10 mouse cellular contexts compared by ENCODE assay signal in the genomic region with DNA sequence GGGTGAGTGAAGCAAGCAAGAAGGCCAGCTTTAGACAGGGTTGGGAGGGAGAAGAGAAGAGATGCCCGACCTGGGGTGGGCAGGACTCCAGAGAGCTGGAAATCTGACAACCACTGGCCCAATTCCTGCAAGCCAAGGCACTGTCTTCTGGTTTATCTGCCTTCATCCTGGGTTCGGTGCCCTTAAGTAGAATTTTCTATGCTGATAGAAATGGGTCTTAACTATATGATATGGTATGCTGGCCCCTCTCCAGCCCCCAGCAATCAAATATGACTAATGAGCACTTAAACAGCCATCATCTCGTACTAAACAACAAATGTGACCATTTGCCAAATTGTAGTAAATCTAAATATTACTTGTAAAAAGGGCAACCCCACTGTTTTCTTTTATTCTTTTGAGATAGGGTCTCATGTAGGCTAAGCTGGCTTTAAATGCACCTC. TPM values are rescaled to one million over a fixed set of nuclear protein-coding genes. Genes with fewer than 3 reads are reported as not detected.
DNase-seq lines count a peak whose midpoint lies in the region; ATAC-seq and TF ChIP-seq lines count a peak whose summit lies in the region.
"Had no signal": no experiment of that assay in that cellular context is flagged by ENCODE, and none has a peak within 500 bp of the region (broad histone marks: within the 10 kb centered on the region; RNA-seq: fewer than 3 reads in every experiment).

No protein-coding gene starts in this region.

- TF ChIP-seq CTCF in lung, embryonic 14.5 days (IDR thresholded peaks at IDR 0.05; ENCODE audit: low read depth) = no peak

- no peak for DNase-seq in heart, adult 11 months
- peak; percentile 39 for DNase-seq in lung, embryonic 14.5 days
- DNase-seq in lung, adult 18-20 months = no peak
- DNase-seq in embryo, embryonic 11 days = no peak
- DNase-seq: adrenal gland, adult 2 months; liver, embryonic 13.5 days had no signal

- ATAC-seq in heart, embryonic 13.5 days (ENCODE audit: extremely low read depth, insufficient number of reproducible peaks, low FRiP score, low TSS enrichment) = no peak
- 0 out of 2 replicates have a peak, but pooled peaks have one; percentile 6 for ATAC-seq in lung, embryonic 14.5 days (ENCODE audit: insufficient read depth)
- ATAC-seq in midbrain, embryonic 15.5 days (replicated peaks) = no peak; the same call in 1 of the 2 replicates
- ATAC-seq in stomach, embryonic 16.5 days (ENCODE audit: insufficient read depth, low FRiP score) = peak; percentile 42; the same call in 1 of the 2 replicates

- no peaks in the 10 kb centered on the region for H3K36me3 ChIP-seq in heart, embryonic 13.5 days
- H3K36me3 ChIP-seq in lung, embryonic 14.5 days (ENCODE audit: insufficient read depth) = no peaks in the 10 kb centered on the region
- no peaks in the 10 kb centered on the region for H3K36me3 ChIP-seq in midbrain, embryonic 15.5 days (replicated peaks)
- H3K36me3 ChIP-seq in stomach, embryonic 16.5 days (ENCODE audit: control insufficient read depth, insufficient read depth, low read length) = no peaks in the 10 kb centered on the region
- H3K36me3 ChIP-seq: hindbrain, embryonic 15.5 days; liver, embryonic 13.5 days had no signal

- H3K9ac ChIP-seq in heart, embryonic 13.5 days = peak overlapping the region; percentile 48; the same call in 1 of the 2 replicates
- no peak overlapping the region for H3K9ac ChIP-seq in lung, embryonic 14.5 days
- H3K9ac ChIP-seq in midbrain, embryonic 15.5 days = no peak overlapping the region
- peak overlapping the region; percentile 12; the same call in 1 of the 2 replicates for H3K9ac ChIP-seq in stomach, embryonic 16.5 days (ENCODE audit: low read length)
- H3K9ac ChIP-seq: liver, embryonic 13.5 days had no signal

- H3K4me3 ChIP-seq in heart, embryonic 13.5 days = no peak overlapping the region
- no peak overlapping the region for H3K4me3 ChIP-seq in lung, embryonic 14.5 days (ENCODE audit: low read depth, low read length)
- H3K4me3 ChIP-seq in midbrain, embryonic 15.5 days = no peak overlapping the region
- no peak overlapping the region for H3K4me3 ChIP-seq in stomach, embryonic 16.5 days (replicated peaks; ENCODE audit: low read length)
- H3K4me3 ChIP-seq: hindbrain, embryonic 15.5 days; liver, embryonic 13.5 days had no signal

- peaks cover 12% of the 10 kb centered on the region for H3K4me1 ChIP-seq in heart, embryonic 13.5 days
- H3K4me1 ChIP-seq in lung, embryonic 14.5 days (ENCODE audit: insufficient read depth) = 0 out of 2 replicates have a peak, but pooled peaks cover 6% of the 10 kb centered on the region
- H3K4me1 ChIP-seq in midbrain, embryonic 15.5 days = peaks cover 6% of the 10 kb centered on the region; the same call in 1 of the 2 replicates
- peaks cover 19% of the 10 kb centered on the region; the same call in 1 of the 2 replicates for H3K4me1 ChIP-seq in stomach, embryonic 16.5 days (ENCODE audit: control insufficient read depth, insufficient read depth, low read length)
- H3K4me1 ChIP-seq: liver, embryonic 13.5 days had no signal

- no peak overlapping the region for H3K27ac ChIP-seq in heart, embryonic 13.5 days (replicated peaks)
- H3K27ac ChIP-seq in lung, embryonic 14.5 days (ENCODE audit: low read depth) = no peak overlapping the region
- 0 out of 2 replicates have a peak overlapping the region, but pooled peaks have one; percentile 15 for H3K27ac ChIP-seq in midbrain, embryonic 15.5 days
- no peak overlapping the region for H3K27ac ChIP-seq in stomach, embryonic 16.5 days (ENCODE audit: low read length)
- H3K27ac ChIP-seq: hindbrain, embryonic 15.5 days; liver, embryonic 13.5 days had no signal

- H3K9me3 ChIP-seq in heart, embryonic 13.5 days = no peaks in the 10 kb centered on the region
- no peaks in the 10 kb centered on the region for H3K9me3 ChIP-seq in lung, embryonic 14.5 days (ENCODE audit: low read depth, low read length)
- H3K9me3 ChIP-seq in midbrain, embryonic 15.5 days = no peaks in the 10 kb centered on the region
- H3K9me3 ChIP-seq in stomach, embryonic 16.5 days (replicated peaks; ENCODE audit: control insufficient read depth, low read length) = no peaks in the 10 kb centered on the region
- H3K9me3 ChIP-seq: hindbrain, embryonic 15.5 days; liver, embryonic 13.5 days had no signal

- WGBS in heart, embryonic 13.5 days = 42% methylated on average over 3 of the region's 3 CpGs
- WGBS in lung, embryonic 14.5 days = 22% methylated on average over 3 of the region's 3 CpGs
- WGBS in midbrain, embryonic 15.5 days = 57% methylated on average over 3 of the region's 3 CpGs
- 19% methylated on average over 3 of the region's 3 CpGs for WGBS in stomach, embryonic 16.5 days

- H3K4me2 ChIP-seq in heart, embryonic 13.5 days = peak overlapping the region; percentile 31
- peak overlapping the region; percentile 32 for H3K4me2 ChIP-seq in lung, embryonic 14.5 days
- no peak overlapping the region for H3K4me2 ChIP-seq in midbrain, embryonic 15.5 days
- H3K4me2 ChIP-seq in stomach, embryonic 16.5 days (ENCODE audit: low read depth, low read length) = peak overlapping the region; percentile 29; the same call in 1 of the 2 replicates
- H3K4me2 ChIP-seq: hindbrain, embryonic 15.5 days; liver, embryonic 13.5 days had no signal

- peaks cover 8% of the 10 kb centered on the region; the same call in 1 of the 2 replicates for H3K27me3 ChIP-seq in heart, embryonic 13.5 days (replicated peaks)
- H3K27me3 ChIP-seq in lung, embryonic 14.5 days (ENCODE audit: insufficient read depth, low read length) = no peaks in the 10 kb centered on the region
- no peaks in the 10 kb centered on the region for H3K27me3 ChIP-seq in midbrain, embryonic 15.5 days (replicated peaks)
- no peaks in the 10 kb centered on the region for H3K27me3 ChIP-seq in stomach, embryonic 16.5 days (ENCODE audit: control insufficient read depth, insufficient read depth, low read length)
- H3K27me3 ChIP-seq: hindbrain, embryonic 15.5 days had no signal

RNA-seq across cellular contexts. Expression of gene Sdc1, which starts 47.1 kb away (rescaled TPM):
- polyA plus RNA-seq in heart, embryonic 13.5 days (2015; fragmentation: Nextera tagmentation; extraction: Ambion mirVana) = 39.5 and 41.3 TPM in 2 replicates
- 101 TPM in 2 replicates for polyA plus RNA-seq in lung, embryonic 14.5 days (2014; fragmentation: Nextera tagmentation; extraction: Ambion mirVana)
- 19.1 and 21.3 TPM in 2 replicates for polyA plus RNA-seq in midbrain, embryonic 15.5 days (2015; fragmentation: Nextera tagmentation; extraction: Ambion mirVana)
- polyA plus RNA-seq in stomach, embryonic 16.5 days (2015; fragmentation: Nextera tagmentation; extraction: Ambion mirVana) = 181 and 205 TPM in 2 replicates

Comparison
In these comparisons a context has a peak if more than half of its experiments do, and no peak if none do; other contexts are left out.
1. ATAC-seq: peak in lung, embryonic 14.5 days (single experiment) and stomach, embryonic 16.5 days (single experiment); none in heart, embryonic 13.5 days (single experiment) and midbrain, embryonic 15.5 days (single experiment).
2. H3K9ac ChIP-seq: peak in heart, embryonic 13.5 days (single experiment) and stomach, embryonic 16.5 days (single experiment); none in lung, embryonic 14.5 days (single experiment) and midbrain, embryonic 15.5 days (single experiment).